Mouse (Mus musculus) inflammation-experienced regulatory T-cells, adult 6 months (primary cell): ENCODE results near the gene Ppard. TPM values are rescaled to one million over a fixed set of nuclear protein-coding genes. Genes with fewer than 3 reads are reported as not detected.

ENCODE experiments used
- ATAC-seq: one replicate; pipeline ENCODE4 v1.8.0; 2017
- polyA plus RNA-seq, 3 experiments: library from polyadenylated mRNA; unstranded; fragments of 100-300 nt; shearing (Covaris generic); gene quantifications; one replicate each; pipeline ENCODE4 v1.2.1; 2017

Ppard gene
- polyA plus RNA-seq, 3 experiments from 2014 or later, result 2.5 to 3.8 (median 3.8) TPM

GRCm38 (mm10) chr17:28258325-28258724 is 25.8 kb downstream of the Ppard start:
- no peak for ATAC-seq

GRCm38 (mm10) chr17:28259890-28260542 is 27.5 kb downstream of the Ppard start:
- no peak for ATAC-seq

GRCm38 (mm10) chr17:28260543-28260909 is 28.0 kb downstream of the Ppard start:
- no peak for ATAC-seq

GRCm38 (mm10) chr17:28261795-28262194 is 29.3 kb downstream of the Ppard start:
- ATAC-seq, result no peak

GRCm38 (mm10) chr17:28263181-28263894 is 30.8 kb downstream of the Ppard start:
- no peak for ATAC-seq

- ATAC-seq, result no peak
Measured at GRCm38 (mm10) chr17:28267251-28267650, 34.8 kb downstream of the Ppard start.

GRCm38 (mm10) chr17:28270165-28270564 is 37.7 kb downstream of the Ppard start:
- ATAC-seq, result no peak

GRCm38 (mm10) chr17:28271537-28272266 is 39.2 kb downstream of the Ppard start:
- ATAC-seq, result no peak

- ATAC-seq, result no peak
Measured at GRCm38 (mm10) chr17:28272281-28272680, 39.8 kb downstream of the Ppard start.

- ATAC-seq, result no peak
Measured at GRCm38 (mm10) chr17:28272837-28273236, 40.3 kb downstream of the Ppard start.

GRCm38 (mm10) chr17:28274739-28275138 is 42.2 kb downstream of the Ppard start:
- no peak for ATAC-seq

GRCm38 (mm10) chr17:28277226-28277625 is 44.7 kb downstream of the Ppard start:
- no peak for ATAC-seq

GRCm38 (mm10) chr17:28277721-28278120 is 45.2 kb downstream of the Ppard start:
- no peak for ATAC-seq

- no peak for ATAC-seq
Measured at GRCm38 (mm10) chr17:28278156-28278555, 45.7 kb downstream of the Ppard start.

GRCm38 (mm10) chr17:28279236-28279635 is 46.7 kb downstream of the Ppard start:
- ATAC-seq, result no peak

- ATAC-seq, result no peak
Measured at GRCm38 (mm10) chr17:28279780-28280422, 47.4 kb downstream of the Ppard start.

GRCm38 (mm10) chr17:28280423-28280800 is 47.9 kb downstream of the Ppard start:
- ATAC-seq, result no peak

GRCm38 (mm10) chr17:28280831-28281377 is 48.4 kb downstream of the Ppard start:
- no peak for ATAC-seq

- ATAC-seq, result no peak
Measured at GRCm38 (mm10) chr17:28281866-28282441, 49.5 kb downstream of the Ppard start.

- no peak for ATAC-seq
Measured at GRCm38 (mm10) chr17:28283199-28283598, 50.7 kb downstream of the Ppard start.

GRCm38 (mm10) chr17:28286133-28286532 is 53.6 kb downstream of the Ppard start:
- ATAC-seq, result no peak

- ATAC-seq, result no peak
Measured at GRCm38 (mm10) chr17:28286964-28287363, 54.5 kb downstream of the Ppard start.

- ATAC-seq, result no peak
Measured at GRCm38 (mm10) chr17:28287578-28287977, 55.1 kb downstream of the Ppard start.
